Mouse (Mus musculus): Measurements from ENCODE around the gene Spag6. TPM values are rescaled to one million over a fixed set of nuclear protein-coding genes. Genes with fewer than 3 reads are reported as not detected.
A peak's percentile ranks its signal among the peaks of the same experiment; 100 is the strongest.

Gene Spag6
- polyA plus RNA-seq, 1 experiment from 2014 or later: 0.32 TPM

GRCm38 (mm10) chr2:18797776-18798175 lies 103.9 kb downstream of the Spag6 start:
- Histone ChIP-seq H3K27ac (no peak overlapping the region), H3K27me3 (peaks cover 54% of the 10 kb centered on the region), H3K9ac (no peak overlapping the region), H3K4me3 (no peak overlapping the region), H3K9me3 (replicated peaks) (no peaks in the 10 kb centered on the region), H3K4me1 (peaks cover 32% of the 10 kb centered on the region), H3K36me3 (ENCODE audit: poor library complexity, severe bottlenecking) (no peaks in the 10 kb centered on the region), H3K4me2 (peak overlapping the region; percentile 18; the same call in 1 of the 2 replicates)
- no peak for ATAC-seq
- WGBS: 9% methylated on average over 8 of the region's 8 CpGs

- Histone ChIP-seq H3K27me3 (peaks cover 58% of the 10 kb centered on the region), H3K4me2 (peak overlapping the region; percentile 83), H3K27ac (peak overlapping the region; percentile 70), H3K4me1 (peaks cover 32% of the 10 kb centered on the region), H3K36me3 (ENCODE audit: poor library complexity, severe bottlenecking) (no peaks in the 10 kb centered on the region), H3K4me3 (peak overlapping the region; percentile 46), H3K9me3 (replicated peaks) (no peaks in the 10 kb centered on the region), H3K9ac (peak overlapping the region; percentile 73)
- 9% methylated on average over 17 of the region's 17 CpGs for WGBS
- ATAC-seq: peak; percentile 17
Measured at GRCm38 (mm10) chr2:18799265-18799965, 105.6 kb downstream of the Spag6 start.

Other genes starting within 250 kb of the Spag6 start
- gene Commd3, start 21.6 kb upstream of the Spag6 start, polyA plus RNA-seq (2015; fragmentation: Nextera tagmentation; extraction: Ambion mirVana): 211 and 226 TPM in 2 replicates
- gene Bmi1, start 17.0 kb upstream of the Spag6 start, polyA plus RNA-seq (2015; fragmentation: Nextera tagmentation; extraction: Ambion mirVana): 34.4 and 35.5 TPM in 2 replicates